Mouse (Mus musculus) midbrain, embryonic 12.5 days (tissue): ENCODE results near the gene Insc. TPM values are rescaled to one million over a fixed set of nuclear protein-coding genes. Genes with fewer than 3 reads are reported as not detected.

Source experiments
- ATAC-seq: fragments of 200-750 bp; cut with Nextera tagmentation; 2 replicates; pipeline ENCODE4 v1.8.0; 2017; ENCODE audit warnings: low read depth, moderate TSS enrichment, moderate library complexity; ENCODE audit not compliant: low FRiP score
- H3K27ac ChIP-seq: fragments of 300-500 bp; sonication (generic); replicated peaks from 2 replicates; pipeline ENCODE4 v1.5.1; 2016; ENCODE audit warnings: mild to moderate bottlenecking
- H3K27me3 ChIP-seq: fragments of 300-500 bp; sonication (generic); 2 replicates; pipeline ENCODE4 v1.6.1; 2016; ENCODE audit warnings: mild to moderate bottlenecking
- H3K36me3 ChIP-seq: fragments of 300-500 bp; sonication (generic); 2 replicates; pipeline ENCODE4 v1.6.1; 2016
- H3K4me1 ChIP-seq: fragments of 300-500 bp; sonication (generic); 2 replicates; pipeline ENCODE4 v1.6.1; 2016
- H3K4me2 ChIP-seq: fragments of 300-500 bp; sonication (generic); replicated peaks from 2 replicates; pipeline ENCODE4 v1.6.1; 2016; ENCODE audit warnings: mild to moderate bottlenecking, moderate library complexity
- H3K4me3 ChIP-seq: fragments of 300-500 bp; sonication (generic); 2 replicates; pipeline ENCODE4 v1.5.1; 2016; ENCODE audit warnings: mild to moderate bottlenecking
- H3K9ac ChIP-seq: fragments of 300-500 bp; sonication (generic); replicated peaks from 2 replicates; pipeline ENCODE4 v1.6.1; 2016; ENCODE audit warnings: mild to moderate bottlenecking, moderate library complexity
- H3K9me3 ChIP-seq: fragments of 300-500 bp; sonication (generic); 2 replicates; pipeline ENCODE4 v1.6.1; 2016; ENCODE audit warnings: mild to moderate bottlenecking
- WGBS: fragments of 180-500 bp; shearing (Covaris S2); methylation state at CpG from one replicate; pipeline ENCODE4 v1.1.7; 2016; 5-methylcytosine and 5-hydroxymethylcytosine counted together
- polyA plus RNA-seq: library from polyadenylated mRNA; unstranded; fragments of >200 nt; fragmentation: Nextera tagmentation; extraction: Ambion mirVana; gene quantifications from 2 replicates; pipeline ENCODE4 v1.2.1, GENCODE M21; 2016

The Insc gene
- polyA plus RNA-seq, 1 experiment from 2014 or later: 1.8 TPM

DNA sequence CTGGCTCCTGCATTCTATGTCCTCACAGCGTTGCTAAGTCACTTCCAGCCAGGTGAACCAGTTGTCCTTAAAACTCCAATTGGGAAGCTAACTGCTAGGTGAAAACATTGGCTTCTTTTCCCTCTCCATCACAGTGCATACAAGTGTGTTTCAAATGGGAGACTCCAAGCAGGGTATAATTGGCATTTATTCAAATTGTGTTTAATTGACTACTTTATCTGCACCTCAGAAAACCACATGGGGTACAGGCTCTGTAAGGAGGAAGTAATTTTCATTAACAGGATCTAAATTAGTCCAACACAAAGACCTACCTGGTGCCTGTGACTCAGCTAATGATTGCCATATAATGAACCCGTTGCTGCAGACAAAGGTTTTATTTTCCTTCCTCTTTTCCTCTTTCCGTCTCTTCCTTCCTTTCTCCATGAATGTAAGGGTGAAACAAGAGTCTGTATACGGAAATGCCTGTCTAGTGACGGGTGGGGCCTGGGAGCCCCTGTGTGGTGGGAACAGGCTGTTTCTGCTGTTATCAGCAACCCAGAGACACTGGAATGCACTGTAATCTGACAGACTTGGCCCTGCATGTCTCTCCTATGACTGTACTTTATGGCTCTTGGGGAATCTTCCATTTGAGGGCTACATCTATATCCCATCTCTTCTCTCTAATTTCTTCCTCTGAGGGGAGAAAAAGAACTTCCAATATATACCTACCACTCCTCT is 96.7 kb downstream of the Insc start:
- ATAC-seq: no peak
- WGBS: 68% methylated on average over 5 of the region's 5 CpGs
- H3K27ac ChIP-seq: no peak overlapping the region

DNA sequence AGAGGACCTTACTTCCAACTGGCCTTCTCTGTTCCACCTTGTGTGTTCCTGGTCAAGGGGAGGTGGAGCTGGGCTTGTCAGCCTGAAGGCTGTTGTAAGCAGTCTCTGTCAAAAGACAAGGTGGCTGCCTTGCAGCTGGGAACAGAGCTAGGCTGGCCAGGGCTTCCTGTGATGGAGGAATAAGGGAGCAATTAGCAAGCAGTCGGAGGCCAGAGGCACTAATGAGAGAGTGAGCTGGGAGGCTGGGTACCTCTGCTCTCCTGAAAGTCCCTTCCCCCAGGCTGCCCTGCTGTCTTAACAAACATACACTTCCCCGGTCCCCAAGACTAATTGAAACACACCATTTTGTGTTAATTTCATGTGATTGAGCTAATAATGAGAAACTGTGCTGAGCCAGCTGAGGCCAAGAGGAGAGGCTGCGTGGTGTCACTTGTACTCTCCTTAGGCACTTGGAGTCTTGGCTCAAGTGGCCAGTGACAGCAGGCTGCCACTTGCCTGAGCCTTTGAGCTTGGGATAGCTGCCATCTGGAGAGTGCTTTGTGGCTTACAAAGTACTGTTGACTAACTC is 99.2 kb downstream of the Insc start:
- 42% methylated on average over 3 of the region's 3 CpGs for WGBS
- Histone ChIP-seq H3K9me3 (no peaks in the 10 kb centered on the region), H3K9ac (no peak overlapping the region), H3K4me2 (no peak overlapping the region), H3K27me3 (0 out of 2 replicates have a peak, but pooled peaks cover 3% of the 10 kb centered on the region), H3K27ac (peak overlapping the region; percentile 64), H3K4me3 (no peak overlapping the region), H3K36me3 (no peaks in the 10 kb centered on the region), H3K4me1 (peaks cover 16% of the 10 kb centered on the region; the same call in 1 of the 2 replicates)
- ATAC-seq: peak; percentile 86

More for the DNA sequence above, 96.7 kb downstream of the Insc start:
- Histone ChIP-seq H3K9ac (no peak overlapping the region), H3K27me3 (0 out of 2 replicates have a peak, but pooled peaks cover 3% of the 10 kb centered on the region), H3K36me3 (no peaks in the 10 kb centered on the region), H3K4me1 (peaks cover 16% of the 10 kb centered on the region; the same call in 1 of the 2 replicates), H3K9me3 (no peaks in the 10 kb centered on the region), H3K4me2 (no peak overlapping the region), H3K4me3 (no peak overlapping the region)

DNA sequence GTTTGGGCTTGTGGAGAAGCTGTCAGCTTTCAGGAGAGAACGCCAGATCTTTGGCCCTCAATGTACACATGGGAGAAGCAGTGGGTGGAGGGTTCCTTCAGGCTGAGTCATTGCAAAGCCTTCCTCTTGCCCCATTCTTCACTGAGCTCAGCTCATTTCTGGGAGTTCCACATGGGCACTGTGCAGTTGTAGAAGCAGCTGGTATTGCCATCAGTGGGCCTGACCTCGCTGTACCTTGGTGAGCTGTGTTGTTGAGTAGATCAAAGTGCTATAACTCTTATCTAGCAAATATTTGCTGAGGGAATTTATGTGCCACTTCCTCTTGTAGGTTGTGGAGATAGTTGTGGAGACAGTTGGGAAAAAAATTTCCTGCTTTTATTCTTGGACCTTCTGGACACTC is 103.7 kb downstream of the Insc start:
- H3K36me3 ChIP-seq: no peaks in the 10 kb centered on the region
- H3K4me2 ChIP-seq: no peak overlapping the region
- peaks cover 13% of the 10 kb centered on the region; the same call in 1 of the 2 replicates for H3K4me1 ChIP-seq
- no peaks in the 10 kb centered on the region for H3K9me3 ChIP-seq
- ATAC-seq: no peak
- WGBS: 84% methylated on average over 2 of the region's 2 CpGs
- H3K4me3 ChIP-seq: no peak overlapping the region
- no peak overlapping the region for H3K9ac ChIP-seq
- 0 out of 2 replicates have a peak, but pooled peaks cover 3% of the 10 kb centered on the region for H3K27me3 ChIP-seq
- H3K27ac ChIP-seq: no peak overlapping the region

DNA sequence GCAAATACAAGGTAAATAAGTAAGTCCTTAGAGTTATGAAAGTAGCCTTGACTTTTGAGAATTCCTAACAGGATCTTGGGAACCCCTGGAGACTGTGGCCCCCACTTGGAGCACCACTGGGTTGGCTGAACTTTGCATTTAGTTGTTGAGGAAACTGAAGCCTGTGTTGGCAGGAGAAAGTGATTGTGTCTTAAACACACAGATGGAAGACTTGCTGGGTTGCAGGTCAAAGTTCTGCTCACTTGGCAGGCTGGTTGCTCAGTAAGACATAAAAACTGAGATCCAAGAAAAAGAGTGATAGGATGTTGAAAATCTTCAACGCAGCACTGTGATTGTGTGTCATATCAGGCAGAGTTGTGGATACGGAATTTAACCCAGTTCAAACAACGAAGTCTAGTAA is 108.9 kb downstream of the Insc start:
- ATAC-seq: no peak
- H3K36me3 ChIP-seq: no peaks in the 10 kb centered on the region
- no peaks in the 10 kb centered on the region for H3K27me3 ChIP-seq
- no peak overlapping the region for H3K27ac ChIP-seq
- no peaks in the 10 kb centered on the region for H3K4me1 ChIP-seq
- H3K9ac ChIP-seq: no peak overlapping the region
- WGBS: 94% methylated on average over 3 of the region's 3 CpGs
- H3K4me2 ChIP-seq: no peak overlapping the region
- no peak overlapping the region for H3K4me3 ChIP-seq
- no peaks in the 10 kb centered on the region for H3K9me3 ChIP-seq

DNA sequence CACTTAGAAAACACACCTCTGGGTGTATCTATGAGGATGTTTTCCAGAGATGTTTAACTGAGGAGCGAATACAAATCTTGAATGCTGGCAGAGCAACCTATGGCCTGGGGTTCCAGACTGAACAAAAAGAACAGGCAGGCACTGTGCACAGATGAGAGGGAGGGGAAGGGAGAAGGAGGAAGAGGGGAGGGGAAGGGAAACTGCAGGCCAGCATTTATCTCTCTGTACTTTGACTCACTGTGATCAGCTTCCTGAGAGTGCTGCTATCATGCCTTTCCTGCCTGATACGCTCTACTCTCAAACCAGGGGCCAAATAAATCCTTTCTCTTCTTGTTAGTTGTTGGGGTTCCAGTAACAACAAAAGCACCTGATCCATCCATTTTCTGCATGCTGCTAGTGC is 110.7 kb downstream of the Insc start:
- Histone ChIP-seq H3K4me2 (no peak overlapping the region), H3K9ac (no peak overlapping the region), H3K4me1 (no peaks in the 10 kb centered on the region), H3K4me3 (no peak overlapping the region), H3K27me3 (no peaks in the 10 kb centered on the region), H3K9me3 (no peaks in the 10 kb centered on the region), H3K27ac (no peak overlapping the region), H3K36me3 (no peaks in the 10 kb centered on the region)
- 53% methylated on average over 2 of the region's 2 CpGs for WGBS
- ATAC-seq: no peak

DNA sequence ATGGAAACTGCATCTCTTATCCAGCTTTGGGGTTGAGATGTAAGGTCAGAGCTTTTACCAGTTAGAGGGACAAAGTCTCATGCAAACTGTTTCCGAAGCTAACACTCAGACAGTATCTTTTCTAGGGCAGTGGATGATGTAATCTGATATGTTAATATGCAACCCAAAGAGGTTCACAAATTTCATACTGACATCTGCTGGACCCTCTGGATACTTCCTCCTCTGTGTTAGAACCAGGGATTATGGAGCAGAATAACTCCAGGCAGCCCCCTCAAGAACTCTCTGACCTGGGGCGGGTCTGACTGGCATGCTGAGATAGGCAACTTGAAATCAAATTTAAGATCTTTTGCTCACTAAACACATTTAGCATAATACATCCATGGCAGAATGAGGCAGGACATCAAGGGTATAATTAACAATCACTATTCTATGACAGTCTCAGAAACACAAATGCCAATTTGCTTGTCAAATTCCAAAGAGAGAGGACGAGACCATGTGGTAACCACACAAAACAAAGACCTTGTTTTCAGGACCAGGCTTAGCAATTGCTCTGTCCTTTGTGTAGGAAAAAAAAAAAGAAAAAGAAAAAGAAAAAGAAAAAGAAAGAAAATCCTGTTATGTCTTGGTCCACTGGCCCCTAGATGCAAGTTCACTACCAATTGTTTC is 117.5 kb downstream of the Insc start:
- Histone ChIP-seq H3K9me3 (no peaks in the 10 kb centered on the region), H3K4me2 (no peak overlapping the region), H3K27me3 (no peaks in the 10 kb centered on the region), H3K4me1 (peaks cover 3% of the 10 kb centered on the region; the same call in 1 of the 2 replicates), H3K9ac (no peak overlapping the region), H3K36me3 (no peaks in the 10 kb centered on the region), H3K4me3 (no peak overlapping the region), H3K27ac (no peak overlapping the region)
- no peak for ATAC-seq
- 55% methylated on average over 3 of the region's 3 CpGs for WGBS

DNA sequence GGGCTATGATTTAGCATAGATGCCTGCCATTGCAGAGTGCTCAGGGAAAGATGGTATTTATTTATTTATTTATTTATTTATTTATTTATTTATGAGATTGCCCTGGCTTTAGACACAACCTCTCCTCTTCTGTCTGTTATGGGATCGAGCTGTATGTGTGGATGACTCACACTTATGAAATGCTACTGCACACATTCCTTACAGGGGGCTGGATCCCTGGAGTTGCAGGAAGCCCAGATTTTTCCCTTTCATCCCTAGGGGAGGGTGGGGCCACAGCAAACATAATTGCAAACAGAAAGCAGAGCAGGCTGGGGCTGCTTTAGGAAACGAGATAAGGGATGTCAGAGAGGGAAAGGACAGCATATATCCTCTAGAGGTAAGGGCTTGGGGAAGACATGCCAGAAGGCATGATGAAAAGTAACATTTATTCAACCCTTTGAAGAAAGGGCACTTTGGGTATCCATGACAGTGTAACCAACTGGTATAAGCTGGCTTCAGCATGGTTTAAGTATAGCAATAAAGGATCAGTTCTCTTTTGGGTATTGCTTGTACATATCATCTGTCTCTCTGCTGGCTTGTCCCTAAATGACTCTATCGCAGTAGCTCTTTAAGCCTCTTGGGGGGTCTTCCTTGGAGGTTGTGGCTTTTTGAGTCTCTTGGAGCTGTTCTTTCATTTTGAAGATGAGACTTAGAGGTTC is 130.0 kb downstream of the Insc start:
- H3K9ac ChIP-seq: no peak overlapping the region
- H3K27ac ChIP-seq: no peak overlapping the region
- ATAC-seq: no peak
- H3K4me2 ChIP-seq: no peak overlapping the region
- H3K9me3 ChIP-seq: no peaks in the 10 kb centered on the region
- no peaks in the 10 kb centered on the region for H3K36me3 ChIP-seq
- no peaks in the 10 kb centered on the region for H3K27me3 ChIP-seq
- H3K4me1 ChIP-seq: peaks cover 6% of the 10 kb centered on the region; the same call in 1 of the 2 replicates
- no peak overlapping the region for H3K4me3 ChIP-seq
- WGBS: 56% methylated on average over 3 of the region's 3 CpGs

DNA sequence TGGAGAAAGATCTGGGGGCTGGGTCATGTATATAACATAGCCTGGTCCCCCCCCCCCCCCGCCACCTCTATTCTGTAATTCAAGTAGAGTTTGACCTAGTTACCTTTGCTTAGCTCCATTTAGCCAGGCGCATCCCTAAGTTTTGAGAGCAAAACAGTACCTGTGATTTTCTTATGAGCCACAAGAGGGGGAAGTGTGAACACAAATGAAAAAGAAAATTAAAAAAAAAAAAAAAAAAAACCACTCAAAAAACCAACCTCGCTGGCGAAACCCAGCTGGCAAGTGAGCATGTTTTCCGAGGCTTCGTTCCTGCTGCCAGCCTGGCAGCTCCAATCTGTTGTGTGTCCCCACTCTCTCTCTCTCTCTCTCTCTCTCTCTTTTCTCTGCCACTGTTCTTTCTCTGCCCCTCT is 130.5 kb downstream of the Insc start:
- no peak for ATAC-seq
- no peak overlapping the region for H3K9ac ChIP-seq
- no peak overlapping the region for H3K4me2 ChIP-seq
- no peaks in the 10 kb centered on the region for H3K9me3 ChIP-seq
- WGBS: 40% methylated on average over 6 of the region's 6 CpGs
- H3K36me3 ChIP-seq: no peaks in the 10 kb centered on the region
- H3K4me1 ChIP-seq: peaks cover 6% of the 10 kb centered on the region; the same call in 1 of the 2 replicates
- H3K27ac ChIP-seq: no peak overlapping the region
- H3K4me3 ChIP-seq: no peak overlapping the region
- no peaks in the 10 kb centered on the region for H3K27me3 ChIP-seq

DNA sequence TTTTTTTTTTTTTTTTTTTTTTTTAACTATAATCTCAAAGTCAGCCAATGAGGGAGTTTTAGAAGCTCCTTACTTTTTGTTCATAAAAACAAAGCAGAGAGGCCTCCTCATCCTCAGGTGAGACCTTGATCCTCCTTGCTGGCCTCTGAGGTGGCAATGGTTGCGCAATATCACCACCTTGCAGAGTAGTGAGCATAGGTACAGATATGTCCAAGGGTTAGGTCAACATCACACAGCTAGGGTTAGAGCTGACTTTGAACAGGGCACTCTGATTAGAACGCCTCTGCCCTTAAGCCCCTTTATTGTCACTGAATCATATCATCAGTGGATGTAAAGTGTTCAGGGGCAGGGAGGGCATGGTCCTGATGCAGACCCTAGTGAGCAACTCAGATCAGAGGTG is 131.1 kb downstream of the Insc start:
- peaks cover 6% of the 10 kb centered on the region; the same call in 1 of the 2 replicates for H3K4me1 ChIP-seq
- H3K9me3 ChIP-seq: no peaks in the 10 kb centered on the region
- H3K4me3 ChIP-seq: no peak overlapping the region
- no peaks in the 10 kb centered on the region for H3K36me3 ChIP-seq
- no peak overlapping the region for H3K9ac ChIP-seq
- 81% methylated on average over 2 of the region's 2 CpGs for WGBS
- no peak overlapping the region for H3K27ac ChIP-seq
- no peak for ATAC-seq
- no peak overlapping the region for H3K4me2 ChIP-seq
- H3K27me3 ChIP-seq: no peaks in the 10 kb centered on the region

DNA sequence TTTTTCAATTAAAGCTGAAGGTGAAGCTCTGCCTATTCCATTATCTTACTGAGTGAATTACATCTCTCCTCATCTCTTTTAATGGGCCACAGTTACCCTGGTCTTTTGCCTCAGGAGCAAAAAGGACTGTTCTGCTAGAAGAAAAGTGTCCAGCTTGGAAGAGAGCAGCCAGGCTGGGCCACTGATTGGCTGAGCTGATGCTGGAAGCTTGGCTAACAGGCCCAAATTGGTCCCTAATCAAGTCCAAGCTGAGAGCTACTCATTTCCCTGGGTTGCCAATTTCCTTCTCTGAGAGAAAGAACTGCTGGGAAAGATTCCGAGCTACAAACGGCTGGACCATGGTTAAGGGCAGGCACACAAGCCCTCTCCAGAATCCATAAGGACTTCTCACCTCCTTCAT is 140.1 kb downstream of the Insc start:
- 88% methylated on average over 2 of the region's 2 CpGs for WGBS
- H3K4me1 ChIP-seq: no peaks in the 10 kb centered on the region
- no peak for ATAC-seq

DNA sequence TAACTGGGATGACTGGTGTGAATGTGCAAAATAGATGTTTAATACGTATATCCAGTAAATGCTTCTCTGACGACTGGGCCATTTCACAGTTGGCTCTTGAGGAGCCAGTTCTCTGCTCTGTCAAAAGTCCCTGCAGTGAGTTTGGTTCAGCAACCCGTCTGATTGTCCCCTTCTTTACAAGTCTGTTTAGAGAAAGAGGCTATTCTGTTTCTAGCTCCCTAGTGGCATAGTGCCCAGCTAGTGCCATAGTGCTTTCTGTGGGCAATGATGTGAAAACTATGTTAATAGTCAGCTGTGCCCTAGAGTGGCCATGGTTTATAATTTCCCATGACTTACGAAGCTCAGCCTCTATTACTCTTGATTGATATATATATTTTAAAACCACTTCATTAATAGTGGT is 143.4 kb downstream of the Insc start:
- Histone ChIP-seq H3K27me3 (no peaks in the 10 kb centered on the region), H3K9ac (no peak overlapping the region), H3K4me1 (no peaks in the 10 kb centered on the region), H3K4me3 (no peak overlapping the region), H3K27ac (no peak overlapping the region), H3K4me2 (no peak overlapping the region), H3K9me3 (no peaks in the 10 kb centered on the region), H3K36me3 (no peaks in the 10 kb centered on the region)
- ATAC-seq: no peak
- 83% methylated on average over 4 of the region's 4 CpGs for WGBS

More for the DNA sequence above, 140.1 kb downstream of the Insc start:
- Histone ChIP-seq H3K9ac (no peak overlapping the region), H3K9me3 (no peaks in the 10 kb centered on the region), H3K27me3 (no peaks in the 10 kb centered on the region), H3K27ac (no peak overlapping the region), H3K4me3 (no peak overlapping the region), H3K4me2 (no peak overlapping the region), H3K36me3 (no peaks in the 10 kb centered on the region)

DNA sequence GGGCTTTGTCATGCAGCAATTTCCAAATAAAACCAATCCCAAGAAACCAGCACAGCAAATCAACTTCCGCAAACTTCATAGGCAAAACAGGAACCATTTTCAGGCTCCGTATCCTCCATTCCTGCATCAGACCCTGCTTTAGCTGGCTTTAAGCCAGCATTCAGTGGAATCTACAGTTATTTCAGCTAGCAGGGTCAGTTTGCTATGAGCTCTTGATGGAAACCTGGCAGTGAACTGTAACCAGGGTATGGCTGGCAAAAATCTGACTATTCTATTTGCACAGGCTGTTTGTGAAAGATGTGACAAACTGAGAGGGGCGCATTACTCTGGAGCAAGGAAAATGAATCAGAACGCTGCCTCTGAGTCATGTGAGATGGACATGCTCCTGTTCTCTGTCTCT is 146.7 kb downstream of the Insc start:
- Histone ChIP-seq H3K9ac (no peak overlapping the region), H3K4me2 (no peak overlapping the region), H3K27ac (no peak overlapping the region), H3K9me3 (no peaks in the 10 kb centered on the region), H3K4me1 (peaks cover 2% of the 10 kb centered on the region; the same call in 1 of the 2 replicates), H3K27me3 (no peaks in the 10 kb centered on the region), H3K4me3 (no peak overlapping the region), H3K36me3 (no peaks in the 10 kb centered on the region)
- WGBS: 97% methylated on average over 4 of the region's 4 CpGs
- no peak for ATAC-seq
